Mouse (Mus musculus): ENCODE data around the gene Hist1h2bq. TPM values are rescaled to one million over a fixed set of nuclear protein-coding genes. Genes with fewer than 3 reads are reported as not detected.
"Not testable (repeated sequence)": the region's sequence is repeated elsewhere in the genome, so short reads cannot be mapped to it uniquely, and the experiment has no call there.

Gene Hist1h2bq
- total RNA-seq (2014; rRNA removed; ENCODE audit: low replicate concordance), result 1,204 and 1,722 TPM in 2 replicates
- polyA plus RNA-seq (2015; fragmentation: Nextera tagmentation; extraction: Ambion mirVana), result 5.6 and 6.3 TPM in 2 replicates

- no CpG with 5 or more reads among the region's 23 CpGs for WGBS
These were observed at the start of gene Hist1h2bq, which contains the start of gene Hist1h2ao for GRCm38 (mm10) chr13:21810073-21810472. TSS of gene Hist1h2bq (minus strand) at chr13:21810197. TSS of gene Hist1h2ao (plus strand) at chr13:21810465.

GRCm38 (mm10) chr13:21855698-21856162 lies 45.7 kb upstream of the Hist1h2bq start:
- H3K9me3 ChIP-seq (replicated peaks; ENCODE audit: control insufficient read depth, low read length), result no peaks in the 10 kb centered on the region
- peak overlapping the region; percentile 27 for H3K4me3 ChIP-seq (ENCODE audit: low read depth, low read length)
- ATAC-seq (ENCODE audit: insufficient read depth, low read depth) (no peak), DNase-seq (ENCODE audit: low spot score) (peak; percentile 11)
- no peaks in the 10 kb centered on the region for H3K27me3 ChIP-seq (ENCODE audit: control insufficient read depth, insufficient read depth, low read length)
- H3K36me3 ChIP-seq (replicated peaks; ENCODE audit: control insufficient read depth, insufficient read depth, low read length), result no peaks in the 10 kb centered on the region
- peak overlapping the region; percentile 47 for H3K4me2 ChIP-seq (ENCODE audit: low read depth, low read length)
- no peak overlapping the region for H3K27ac ChIP-seq (ENCODE audit: low read depth)
- H3K4me1 ChIP-seq (ENCODE audit: control insufficient read depth, insufficient read depth), result 0 out of 2 replicates have a peak, but pooled peaks cover 18% of the 10 kb centered on the region
- H3K9ac ChIP-seq (replicated peaks; ENCODE audit: low read depth, low read length), result no peak overlapping the region
- TF ChIP-seq CTCF (IDR thresholded peaks at IDR 0.05; ENCODE audit: low read depth) (no peak), EP300 (IDR thresholded peaks at IDR 0.05; ENCODE audit: low read depth) (no peak)
- 9% methylated on average over 15 of the region's 15 CpGs for WGBS

More at GRCm38 (mm10) chr13:21810073-21810472, at the start of gene Hist1h2bq, which contains the start of gene Hist1h2ao:
- not testable (repeated sequence) for H3K4me1 ChIP-seq (ENCODE audit: control insufficient read depth, insufficient read depth); DNase-seq (ENCODE audit: low spot score); H3K4me2 ChIP-seq (ENCODE audit: low read depth, low read length); H3K27ac ChIP-seq (ENCODE audit: low read depth); H3K9me3 ChIP-seq (replicated peaks; ENCODE audit: control insufficient read depth, low read length); H3K4me3 ChIP-seq (ENCODE audit: low read depth, low read length); H3K36me3 ChIP-seq (replicated peaks; ENCODE audit: control insufficient read depth, insufficient read depth, low read length); H3K9ac ChIP-seq (replicated peaks; ENCODE audit: low read depth, low read length); H3K27me3 ChIP-seq (ENCODE audit: control insufficient read depth, insufficient read depth, low read length)
- peak; percentile 95 for ATAC-seq (ENCODE audit: insufficient read depth, low read depth)

- 0 out of 2 replicates have a peak, but pooled peaks cover 20% of the 10 kb centered on the region for H3K4me1 ChIP-seq (ENCODE audit: control insufficient read depth, insufficient read depth)
- no peaks in the 10 kb centered on the region for H3K36me3 ChIP-seq (replicated peaks; ENCODE audit: control insufficient read depth, insufficient read depth, low read length)
- H3K4me3 ChIP-seq (ENCODE audit: low read depth, low read length), result peak overlapping the region; percentile 27
- TF ChIP-seq CTCF (IDR thresholded peaks at IDR 0.05; ENCODE audit: low read depth) (no peak), EP300 (IDR thresholded peaks at IDR 0.05; ENCODE audit: low read depth) (no peak)
- no peak overlapping the region for H3K9ac ChIP-seq (replicated peaks; ENCODE audit: low read depth, low read length)
- WGBS, result 9% methylated on average over 11 of the region's 11 CpGs
- no peak for DNase-seq (ENCODE audit: low spot score)
- peak overlapping the region; percentile 47 for H3K4me2 ChIP-seq (ENCODE audit: low read depth, low read length)
- no peak for ATAC-seq (ENCODE audit: insufficient read depth, low read depth)
- no peak overlapping the region for H3K27ac ChIP-seq (ENCODE audit: low read depth)
- H3K27me3 ChIP-seq (ENCODE audit: control insufficient read depth, insufficient read depth, low read length), result no peaks in the 10 kb centered on the region
- H3K9me3 ChIP-seq (replicated peaks; ENCODE audit: control insufficient read depth, low read length), result no peaks in the 10 kb centered on the region
These were observed 45.1 kb upstream of the Hist1h2bq start for GRCm38 (mm10) chr13:21855146-21855545.

- no peaks in the 10 kb centered on the region for H3K9me3 ChIP-seq (replicated peaks; ENCODE audit: control insufficient read depth, low read length)
- 31% methylated on average over 3 of the region's 3 CpGs for WGBS
- no peaks in the 10 kb centered on the region for H3K36me3 ChIP-seq (replicated peaks; ENCODE audit: control insufficient read depth, insufficient read depth, low read length)
- no peak overlapping the region for H3K9ac ChIP-seq (replicated peaks; ENCODE audit: low read depth, low read length)
- H3K27me3 ChIP-seq (ENCODE audit: control insufficient read depth, insufficient read depth, low read length), result no peaks in the 10 kb centered on the region
- peak; percentile 87 for DNase-seq (ENCODE audit: low spot score)
- H3K4me3 ChIP-seq (ENCODE audit: low read depth, low read length), result no peak overlapping the region
- 0 out of 2 replicates have a peak, but pooled peaks cover 20% of the 10 kb centered on the region for H3K4me1 ChIP-seq (ENCODE audit: control insufficient read depth, insufficient read depth)
- peak overlapping the region; percentile 80 for H3K27ac ChIP-seq (ENCODE audit: low read depth)
- ATAC-seq (ENCODE audit: insufficient read depth, low read depth), result peak; percentile 92
- no peak for TF ChIP-seq CTCF (IDR thresholded peaks at IDR 0.05; ENCODE audit: low read depth)
- peak; percentile 63; the same call in 1 of the 2 replicates for TF ChIP-seq EP300 (IDR thresholded peaks at IDR 0.05; ENCODE audit: low read depth)
- H3K4me2 ChIP-seq (ENCODE audit: low read depth, low read length), result no peak overlapping the region
These were observed 42.4 kb upstream of the Hist1h2bq start for GRCm38 (mm10) chr13:21852215-21852945.

- H3K36me3 ChIP-seq (replicated peaks; ENCODE audit: control insufficient read depth, insufficient read depth, low read length); H3K9me3 ChIP-seq (replicated peaks; ENCODE audit: control insufficient read depth, low read length); ATAC-seq (ENCODE audit: insufficient read depth, low read depth); DNase-seq (ENCODE audit: low spot score); H3K27me3 ChIP-seq (ENCODE audit: control insufficient read depth, insufficient read depth, low read length); H3K4me3 ChIP-seq (ENCODE audit: low read depth, low read length); H3K27ac ChIP-seq (ENCODE audit: low read depth); H3K4me2 ChIP-seq (ENCODE audit: low read depth, low read length); H3K9ac ChIP-seq (replicated peaks; ENCODE audit: low read depth, low read length): not testable (repeated sequence)
- H3K4me1 ChIP-seq (ENCODE audit: control insufficient read depth, insufficient read depth), result 0 out of 2 replicates have a peak, but pooled peaks cover 20% of the 10 kb centered on the region
- WGBS, result 38% methylated on average over 1 of the region's 1 CpGs
These were observed 40.7 kb upstream of the Hist1h2bq start for GRCm38 (mm10) chr13:21850696-21851095.

Data from heart, postnatal 0 days (tissue).